Mouse (Mus musculus): ENCODE data around the gene Gm10570.
A peak's percentile ranks its signal among the peaks of the same experiment; 100 is the strongest.

Gene Gm10570

GRCm38 (mm10) chr4:130316691-130317090, 8.2 kb upstream of the Gm10570 start:
- peaks cover under 1% of the 10 kb centered on the region for H3K36me3 ChIP-seq (ENCODE audit: control insufficient read depth, insufficient read depth, low read length, poor library complexity, severe bottlenecking)
- no peak for DNase-seq (ENCODE audit: low read depth, low spot score)

GRCm38 (mm10) chr4:130315771-130316527, 7.5 kb upstream of the Gm10570 start:
- H3K27me3 ChIP-seq (ENCODE audit: control insufficient read depth, insufficient read depth, low read length, poor library complexity, severe bottlenecking): no peaks in the 10 kb centered on the region
- no peaks in the 10 kb centered on the region; the same call in none of the 2 replicates for H3K36me3 ChIP-seq (ENCODE audit: control insufficient read depth, insufficient read depth, low read length, poor library complexity, severe bottlenecking)
- DNase-seq (ENCODE audit: low read depth, low spot score): no peak

More at GRCm38 (mm10) chr4:130316691-130317090, 8.2 kb upstream of the Gm10570 start:
- no peaks in the 10 kb centered on the region for H3K27me3 ChIP-seq (ENCODE audit: control insufficient read depth, insufficient read depth, low read length, poor library complexity, severe bottlenecking)

GRCm38 (mm10) chr4:130313552-130313951, 5.1 kb upstream of the Gm10570 start:
- no peak for DNase-seq (ENCODE audit: low read depth, low spot score)
- no peaks in the 10 kb centered on the region for H3K27me3 ChIP-seq (ENCODE audit: control insufficient read depth, insufficient read depth, low read length, poor library complexity, severe bottlenecking)

GRCm38 (mm10) chr4:130312526-130312925, 4.1 kb upstream of the Gm10570 start:
- no peak for DNase-seq (ENCODE audit: low read depth, low spot score)
- Histone ChIP-seq H3K27me3 (ENCODE audit: control insufficient read depth, insufficient read depth, low read length, poor library complexity, severe bottlenecking) (no peaks in the 10 kb centered on the region), H3K36me3 (ENCODE audit: control insufficient read depth, insufficient read depth, low read length, poor library complexity, severe bottlenecking) (no peaks in the 10 kb centered on the region; the same call in none of the 2 replicates)

More at GRCm38 (mm10) chr4:130313552-130313951, 5.1 kb upstream of the Gm10570 start:
- no peaks in the 10 kb centered on the region; the same call in none of the 2 replicates for H3K36me3 ChIP-seq (ENCODE audit: control insufficient read depth, insufficient read depth, low read length, poor library complexity, severe bottlenecking)

- DNase-seq (ENCODE audit: low read depth, low spot score): no peak
- no peaks in the 10 kb centered on the region; the same call in 1 of the 2 replicates for H3K36me3 ChIP-seq (ENCODE audit: control insufficient read depth, insufficient read depth, low read length, poor library complexity, severe bottlenecking)
- no peaks in the 10 kb centered on the region for H3K27me3 ChIP-seq (ENCODE audit: control insufficient read depth, insufficient read depth, low read length, poor library complexity, severe bottlenecking)
These were observed 780 bp upstream of the Gm10570 start for GRCm38 (mm10) chr4:130309254-130309653.

- peak; percentile 17 for DNase-seq (ENCODE audit: low read depth, low spot score)
- no peaks in the 10 kb centered on the region for H3K36me3 ChIP-seq (ENCODE audit: control insufficient read depth, insufficient read depth, low read length, poor library complexity, severe bottlenecking)
- H3K27me3 ChIP-seq (ENCODE audit: control insufficient read depth, insufficient read depth, low read length, poor library complexity, severe bottlenecking): no peaks in the 10 kb centered on the region
These were observed 633 bp downstream of the Gm10570 start for GRCm38 (mm10) chr4:130307851-130308230.

GRCm38 (mm10) chr4:130306796-130307630, 1.5 kb downstream of the Gm10570 start:
- no peak for DNase-seq (ENCODE audit: low read depth, low spot score)
- Histone ChIP-seq H3K27me3 (ENCODE audit: control insufficient read depth, insufficient read depth, low read length, poor library complexity, severe bottlenecking) (no peaks in the 10 kb centered on the region), H3K36me3 (ENCODE audit: control insufficient read depth, insufficient read depth, low read length, poor library complexity, severe bottlenecking) (no peaks in the 10 kb centered on the region)

- Histone ChIP-seq H3K36me3 (ENCODE audit: control insufficient read depth, insufficient read depth, low read length, poor library complexity, severe bottlenecking) (no peaks in the 10 kb centered on the region), H3K27me3 (ENCODE audit: control insufficient read depth, insufficient read depth, low read length, poor library complexity, severe bottlenecking) (no peaks in the 10 kb centered on the region)
- no peak for DNase-seq (ENCODE audit: low read depth, low spot score)
These were observed 3.7 kb downstream of the Gm10570 start for GRCm38 (mm10) chr4:130304746-130305145.

GRCm38 (mm10) chr4:130302285-130302870, 6.1 kb downstream of the Gm10570 start:
- DNase-seq (ENCODE audit: low read depth, low spot score): no peak
- Histone ChIP-seq H3K27me3 (ENCODE audit: control insufficient read depth, insufficient read depth, low read length, poor library complexity, severe bottlenecking) (no peaks in the 10 kb centered on the region), H3K36me3 (ENCODE audit: control insufficient read depth, insufficient read depth, low read length, poor library complexity, severe bottlenecking) (no peaks in the 10 kb centered on the region)

GRCm38 (mm10) chr4:130299629-130300018, 8.8 kb downstream of the Gm10570 start:
- Histone ChIP-seq H3K27me3 (ENCODE audit: control insufficient read depth, insufficient read depth, low read length, poor library complexity, severe bottlenecking) (no peaks in the 10 kb centered on the region), H3K36me3 (ENCODE audit: control insufficient read depth, insufficient read depth, low read length, poor library complexity, severe bottlenecking) (no peaks in the 10 kb centered on the region)
- no peak for DNase-seq (ENCODE audit: low read depth, low spot score)

GRCm38 (mm10) chr4:130298877-130299628, 9.4 kb downstream of the Gm10570 start:
- DNase-seq (ENCODE audit: low read depth, low spot score): no peak
- H3K27me3 ChIP-seq (ENCODE audit: control insufficient read depth, insufficient read depth, low read length, poor library complexity, severe bottlenecking): no peaks in the 10 kb centered on the region
- no peaks in the 10 kb centered on the region for H3K36me3 ChIP-seq (ENCODE audit: control insufficient read depth, insufficient read depth, low read length, poor library complexity, severe bottlenecking)

GRCm38 (mm10) chr4:130297123-130297529, 11.3 kb downstream of the Gm10570 start:
- Histone ChIP-seq H3K27me3 (ENCODE audit: control insufficient read depth, insufficient read depth, low read length, poor library complexity, severe bottlenecking) (no peaks in the 10 kb centered on the region), H3K36me3 (ENCODE audit: control insufficient read depth, insufficient read depth, low read length, poor library complexity, severe bottlenecking) (no peaks in the 10 kb centered on the region)
- peak; percentile 54 for DNase-seq (ENCODE audit: low read depth, low spot score)

GRCm38 (mm10) chr4:130296243-130296965, 12.1 kb downstream of the Gm10570 start:
- Histone ChIP-seq H3K27me3 (ENCODE audit: control insufficient read depth, insufficient read depth, low read length, poor library complexity, severe bottlenecking) (no peaks in the 10 kb centered on the region), H3K36me3 (ENCODE audit: control insufficient read depth, insufficient read depth, low read length, poor library complexity, severe bottlenecking) (no peaks in the 10 kb centered on the region)
- DNase-seq (ENCODE audit: low read depth, low spot score): no peak

Measured in splenic B cell, adult 2 months (primary cell).